Mouse (Mus musculus) kidney, adult 2 months (tissue): ENCODE results near the gene Gm9837.

Experiments
- CTCF ChIP-seq: fragments of 200-500 bp; conservative IDR thresholded peaks from 2 replicates; pipeline ENCODE4 v1.5.1; 2011; ENCODE audit warnings: low read depth, mild to moderate bottlenecking, control low read depth, low read length, moderate library complexity, mixed read lengths; ENCODE audit not compliant: insufficient read depth, insufficient read length
- POLR2A ChIP-seq: fragments of 200-500 bp; IDR thresholded peaks from one replicate; pipeline ENCODE4 v1.6.1; 2011; ENCODE audit warnings: low read depth, low read length, control low read depth

- TF ChIP-seq CTCF (no peak), POLR2A (no peak)
Observed at GRCm38 (mm10) chr11:53508152-53508551, 37.9 kb upstream of the Gm9837 start.
